Mouse (Mus musculus) CH12.LX (cell line): ENCODE data around the gene Sec22a. TPM values are rescaled to one million over a fixed set of nuclear protein-coding genes. Genes with fewer than 3 reads are reported as not detected.

Experiments
- DNase-seq: peaks from one replicate; pipeline ENCODE4 v3.0.0-alpha.2; 2013; ENCODE audit errors: extremely low read depth
- H3K27ac ChIP-seq: 2 replicates; pipeline ENCODE4 v1.5.1; 2012; ENCODE audit warnings: low read depth, mild to moderate bottlenecking, control low read depth, moderate library complexity; ENCODE audit not compliant: insufficient read depth
- H3K27me3 ChIP-seq: replicated peaks from 2 replicates; pipeline ENCODE3; 2012; ENCODE audit warnings: inconsistent platforms
- H3K36me3 ChIP-seq, 2 experiments: replicated peaks in 1 of 2; 2 replicates each; pipeline versions ENCODE3 to v1.6.1; 2012; ENCODE audit warnings: inconsistent platforms in 1 of 2, low read length in 1 of 2, mild to moderate bottlenecking in 1 of 2, mixed read lengths in 1 of 2, moderate library complexity in 1 of 2; ENCODE audit not compliant: control insufficient read depth in 1 of 2, insufficient read depth in 1 of 2
- H3K4me1 ChIP-seq, 2 experiments: 2 replicates each; pipeline ENCODE4 v1.6.1; 2012; ENCODE audit warnings: inconsistent platforms in 1 of 2, moderate library complexity in 1 of 2; ENCODE audit not compliant: insufficient read depth in 2 of 2, control insufficient read depth in 1 of 2
- H3K4me2 ChIP-seq: 2 replicates; pipeline ENCODE4 v1.6.1; 2012; ENCODE audit warnings: low read depth, mild to moderate bottlenecking, control low read depth; ENCODE audit not compliant: poor library complexity, insufficient read depth, severe bottlenecking
- H3K4me3 ChIP-seq, 3 experiments: fragments of 150-350 bp in 1 of 3; sonication (generic) in 1 of 3; replicated peaks in 1 of 3; 2 replicates each; pipeline versions ENCODE3 to v1.5.1; 2011 to 2012; ENCODE audit warnings: low read depth in 2 of 3, low read length in 2 of 3, mild to moderate bottlenecking in 2 of 3, moderate library complexity in 2 of 3, control low read depth in 1 of 3, improper control_type of control experiment in 1 of 3, inconsistent platforms in 1 of 3, mixed read lengths in 1 of 3; ENCODE audit not compliant: poor library complexity in 1 of 3
- H3K79me2 ChIP-seq: replicated peaks from 2 replicates; pipeline ENCODE4 v1.6.1; 2012; ENCODE audit warnings: mild to moderate bottlenecking, moderate library complexity; ENCODE audit not compliant: control insufficient read depth, poor library complexity, insufficient read depth, severe bottlenecking; ENCODE audit errors: extremely low read depth
- H3K9ac ChIP-seq: 2 replicates; pipeline ENCODE4 v1.6.1; 2012; ENCODE audit warnings: low read depth, mild to moderate bottlenecking, control low read depth, moderate library complexity; ENCODE audit not compliant: insufficient read depth
- H3K9me3 ChIP-seq: replicated peaks from 2 replicates; pipeline ENCODE3; 2012; ENCODE audit warnings: low read length, inconsistent platforms, mixed read lengths
- BHLHE40 ChIP-seq: IDR thresholded peaks from 2 replicates; pipeline ENCODE4 v1.6.1; 2011; ENCODE audit warnings: mild to moderate bottlenecking, low read depth, low read length, improper control_type of control experiment
- CTCF ChIP-seq, 2 experiments: IDR thresholded peaks in 1 of 2; conservative IDR thresholded peaks in 1 of 2; 2 replicates each; pipeline ENCODE4 v1.5.1; 2011 to 2012; ENCODE audit warnings: low read depth in 2 of 2, low read length in 2 of 2, improper control_type of control experiment in 1 of 2, inconsistent platforms in 1 of 2, mild to moderate bottlenecking in 1 of 2, moderate library complexity in 1 of 2
- EP300 ChIP-seq: IDR thresholded peaks from 2 replicates; pipeline ENCODE4 v1.6.1; 2011; ENCODE audit warnings: low read length, improper control_type of control experiment
- ETS1 ChIP-seq: conservative IDR thresholded peaks from 2 replicates; pipeline ENCODE4 v1.6.1; 2012; ENCODE audit warnings: low read depth, mild to moderate bottlenecking, inconsistent platforms, low read length, improper control_type of control experiment, moderate library complexity
- GABPA ChIP-seq: IDR thresholded peaks from 2 replicates; pipeline ENCODE4 v1.6.1; 2012; ENCODE audit warnings: low read depth, low read length, improper control_type of control experiment, inconsistent platforms; ENCODE audit not compliant: insufficient replicate concordance
- JUND ChIP-seq: conservative IDR thresholded peaks from 2 replicates; pipeline ENCODE4 v1.6.1; 2011; ENCODE audit warnings: low read depth, low read length, improper control_type of control experiment
- MAFK ChIP-seq: IDR thresholded peaks from 2 replicates; pipeline ENCODE4 v1.6.1; 2011; ENCODE audit warnings: low read length, improper control_type of control experiment; ENCODE audit not compliant: insufficient replicate concordance
- MAZ ChIP-seq: IDR thresholded peaks from 2 replicates; pipeline ENCODE4 v1.6.1; 2012; ENCODE audit warnings: low read depth, mild to moderate bottlenecking, inconsistent platforms, low read length, improper control_type of control experiment, moderate library complexity
- PAX5 ChIP-seq: IDR thresholded peaks from 2 replicates; pipeline ENCODE4 v1.6.1; 2012; ENCODE audit warnings: low read length, inconsistent platforms, mixed read lengths
- POLR2AphosphoS2 ChIP-seq: IDR thresholded peaks from 2 replicates; pipeline ENCODE4 v1.6.1; 2011; ENCODE audit warnings: low read depth, low read length, improper control_type of control experiment
- SIN3A ChIP-seq: IDR thresholded peaks from 2 replicates; pipeline ENCODE4 v1.6.1; 2012; ENCODE audit warnings: low read length, improper control_type of control experiment, inconsistent platforms
- SMC3 ChIP-seq: IDR thresholded peaks from 2 replicates; pipeline ENCODE4 v1.6.1; 2011; ENCODE audit warnings: low read depth, low read length, improper control_type of control experiment
- USF2 ChIP-seq: conservative IDR thresholded peaks from 2 replicates; pipeline ENCODE4 v1.6.1; 2011; ENCODE audit warnings: low read depth, low read length, improper control_type of control experiment
- ZKSCAN1 ChIP-seq: IDR thresholded peaks from 2 replicates; pipeline ENCODE4 v1.6.1; 2012; ENCODE audit warnings: low read depth, inconsistent platforms, low read length, improper control_type of control experiment, borderline replicate concordance
- ZMIZ1 ChIP-seq: IDR thresholded peaks from 2 replicates; pipeline ENCODE4 v1.6.1; 2012; ENCODE audit warnings: low read depth, mild to moderate bottlenecking, inconsistent platforms, low read length, improper control_type of control experiment
- dilution Hi-C: fragments of 300-500 bp; cut with MboI; formaldehyde crosslinking; loops from 2 replicates; pipeline ENCODE4 v1.14.3; 2020; ENCODE audit warnings: low sequenced_read_pairs; ENCODE audit not compliant: extremely low pct_unique_long_range_greater_than_20kb, extremely low pct_ligation_motif_present
- in situ Hi-C: fragments of 300-500 bp; cut with MboI; formaldehyde crosslinking; loops from 3 replicates; pipeline ENCODE4 v1.14.3; 2019; ENCODE audit warnings: low sequenced_read_pairs, low pct_ligation_motif_present, low pct_unique_long_range_greater_than_20kb, mixed read lengths
- polyA plus RNA-seq: library from polyadenylated mRNA; unstranded; fragments of >175 nt; gene quantifications from 2 replicates; pipeline ENCODE4 v1.2.1, GENCODE M21; 2012; ENCODE audit warnings: low read depth; ENCODE audit not compliant: insufficient read length
- total RNA-seq, 2 experiments: library from RNA; depleted of rRNA; stranded (reverse); fragments of 300-350 nt in 1 of 2; fragments of >200 nt in 1 of 2; gene quantifications; 2 replicates each; pipeline ENCODE4 v1.2.3; 2012 to 2014

Gene Sec22a
- total and polyA plus RNA-seq, 3 experiments, result 8.6 to 17.8 (median 10.8) TPM

GRCm38 (mm10) chr16:35406706-35407105, 43.0 kb upstream of the Sec22a start:
- Histone ChIP-seq H3K9ac (no peak overlapping the region), H3K9me3 (no peaks in the 10 kb centered on the region), H3K4me2 (no peak overlapping the region), H3K79me2 (no peaks in the 10 kb centered on the region), H3K36me3 (no peaks in the 10 kb centered on the region), H3K27ac (no peak overlapping the region), H3K4me1 (no peaks in the 10 kb centered on the region; a peak in 1 of 4 replicates), H3K27me3 (peaks cover 94% of the 10 kb centered on the region), H3K4me3 (no peak overlapping the region)
- in situ Hi-C loops (no loop called here), dilution Hi-C loops (no loop called here)
- TF ChIP-seq ZMIZ1 (no peak), CTCF (conservative IDR thresholded peaks at IDR 0.05 in 1 of 2, IDR thresholded peaks at IDR 0.05 in 1 of 2; ENCODE audit: low read depth in 2 of 2, low read length in 2 of 2) (no peak), SIN3A (no peak), PAX5 (no peak), GABPA (no peak), SMC3 (no peak)
- TF ChIP-seq, all 38 proteins: peak for 0
- no peak for DNase-seq

- DNase-seq, result no peak
- H3K9ac ChIP-seq, result no peak overlapping the region
- in situ Hi-C loops, result no loop called here
- no peaks in the 10 kb centered on the region for H3K36me3 ChIP-seq
- H3K79me2 ChIP-seq, result no peaks in the 10 kb centered on the region
- H3K4me2 ChIP-seq, result no peak overlapping the region
- H3K4me1 ChIP-seq, result no peaks in the 10 kb centered on the region; a peak in 1 of 4 replicates
- peaks cover under 1% of the 10 kb centered on the region for H3K9me3 ChIP-seq
- H3K27me3 ChIP-seq, result peaks cover 95% of the 10 kb centered on the region
- no peak overlapping the region for H3K27ac ChIP-seq
- dilution Hi-C loops, result no loop called here
- H3K4me3 ChIP-seq, result no peak overlapping the region
- TF ChIP-seq BHLHE40 (no peak), ZMIZ1 (no peak)
These were observed 42.4 kb upstream of the Sec22a start for GRCm38 (mm10) chr16:35406166-35406565.

GRCm38 (mm10) chr16:35405348-35406080, 41.8 kb upstream of the Sec22a start:
- H3K27ac ChIP-seq, result no peak overlapping the region
- peaks cover 3% of the 10 kb centered on the region for H3K9me3 ChIP-seq
- no peaks in the 10 kb centered on the region; a peak in 1 of 4 replicates for H3K4me1 ChIP-seq
- H3K79me2 ChIP-seq, result no peaks in the 10 kb centered on the region
- dilution Hi-C loops, result no loop called here
- H3K9ac ChIP-seq, result no peak overlapping the region
- H3K4me3 ChIP-seq, result no peak overlapping the region
- DNase-seq, result no peak
- in situ Hi-C loops, result no loop called here
- H3K4me2 ChIP-seq, result no peak overlapping the region
- TF ChIP-seq EP300, result no peak
- no peak for TF ChIP-seq MAZ
- TF ChIP-seq USF2, result no peak
- no peak for TF ChIP-seq GABPA
- no peak for TF ChIP-seq POLR2AphosphoS2
- TF ChIP-seq BHLHE40, result no peak
- TF ChIP-seq MAFK, result no peak
- TF ChIP-seq ETS1, result no peak
- TF ChIP-seq JUND, result no peak
- no peak for TF ChIP-seq ZMIZ1
- TF ChIP-seq ZKSCAN1, result no peak
- no peak for TF ChIP-seq SMC3
- peaks cover 95% of the 10 kb centered on the region for H3K27me3 ChIP-seq
- no peaks in the 10 kb centered on the region for H3K36me3 ChIP-seq
